In the genomic region with DNA sequence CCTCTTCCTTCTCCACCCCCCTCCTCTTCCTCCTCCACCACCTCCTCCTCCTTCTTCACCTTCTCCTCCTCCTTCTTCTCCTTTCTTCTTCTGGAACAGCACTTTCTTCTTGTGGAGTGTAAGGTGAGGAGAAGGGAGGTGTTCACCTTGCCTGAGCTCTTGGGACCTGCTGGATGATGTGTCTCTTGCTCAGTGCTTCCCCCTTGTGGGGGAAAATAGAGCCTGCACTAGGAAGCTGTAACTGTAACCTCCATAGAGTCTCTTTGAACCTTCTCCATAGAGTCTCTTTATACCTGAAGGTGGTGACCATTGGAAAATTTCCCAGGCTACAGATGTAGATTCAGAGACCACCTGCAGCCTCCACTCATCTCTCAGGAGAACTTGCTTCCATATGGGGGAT, we compare ENCODE assay signal across 17 mouse cellular contexts. TPM values are rescaled to one million over a fixed set of nuclear protein-coding genes. Genes with fewer than 3 reads are reported as not detected.
DNase-seq lines count a peak whose midpoint lies in the region; ATAC-seq and TF ChIP-seq lines count a peak whose summit lies in the region.
"Had no signal": no experiment of that assay in that cellular context is flagged by ENCODE, and none has a peak within 500 bp of the region (broad histone marks: within the 10 kb centered on the region; RNA-seq: fewer than 3 reads in every experiment).

No protein-coding gene starts in this region.

- no peak overlapping the region for H3K4me2 ChIP-seq in intestine, postnatal 0 days (replicated peaks; ENCODE audit: low read depth)
- H3K4me2 ChIP-seq in intestine, embryonic 15.5 days (replicated peaks) = no peak overlapping the region
- no peak overlapping the region for H3K4me2 ChIP-seq in liver, postnatal 0 days (ENCODE audit: low read depth, low read length)
- H3K4me2 ChIP-seq: embryonic facial prominence, embryonic 15.5 days; limb, embryonic 12.5 days had no signal

- no peak for ATAC-seq in intestine, postnatal 0 days
- no peak for ATAC-seq in intestine, embryonic 15.5 days
- no peak for ATAC-seq in liver, postnatal 0 days
- no peak for ATAC-seq in megakaryocyte-erythroid progenitor cell, adult 5-6 weeks (replicated peaks; ENCODE audit: low FRiP score, low TSS enrichment, poor library complexity, severe bottlenecking)
- ATAC-seq: hindbrain, embryonic 16.5 days had no signal

- H3K36me3 ChIP-seq in intestine, postnatal 0 days (ENCODE audit: control insufficient read depth, insufficient read depth) = no peaks in the 10 kb centered on the region
- no peaks in the 10 kb centered on the region for H3K36me3 ChIP-seq in intestine, embryonic 15.5 days
- no peaks in the 10 kb centered on the region for H3K36me3 ChIP-seq in testis, adult 2 months (ENCODE audit: control insufficient read depth, insufficient read depth, low read length)
- no peaks in the 10 kb centered on the region for H3K36me3 ChIP-seq in liver, postnatal 0 days (replicated peaks; ENCODE audit: insufficient read depth, low read length)
- H3K36me3 ChIP-seq: embryonic facial prominence, embryonic 15.5 days; heart, embryonic 10.5 days; limb, embryonic 12.5 days had no signal

- no peak for TF ChIP-seq EP300 in liver, postnatal 0 days (IDR thresholded peaks at IDR 0.05; ENCODE audit: low read depth)

- H3K27ac ChIP-seq in intestine, postnatal 0 days (ENCODE audit: low read depth, low read length) = no peak overlapping the region
- H3K27ac ChIP-seq in intestine, embryonic 15.5 days = no peak overlapping the region
- H3K27ac ChIP-seq in testis, adult 2 months (ENCODE audit: control insufficient read depth, insufficient read depth, low read depth, low read length) = no peak overlapping the region
- H3K27ac ChIP-seq in liver, postnatal 0 days (ENCODE audit: low read depth) = no peak overlapping the region
- H3K27ac ChIP-seq: embryonic facial prominence, embryonic 15.5 days; heart, embryonic 10.5 days; limb, embryonic 12.5 days had no signal

- no peak overlapping the region for H3K4me3 ChIP-seq in intestine, postnatal 0 days (ENCODE audit: low read depth, low read length)
- H3K4me3 ChIP-seq in intestine, embryonic 15.5 days (replicated peaks) = no peak overlapping the region
- H3K4me3 ChIP-seq in testis, adult 2 months (ENCODE audit: control insufficient read depth, low read depth, low read length) = no peak overlapping the region
- H3K4me3 ChIP-seq in liver, postnatal 0 days (ENCODE audit: low read depth, low read length) = no peak overlapping the region
- H3K4me3 ChIP-seq: embryonic facial prominence, embryonic 15.5 days; heart, embryonic 10.5 days; limb, embryonic 12.5 days; megakaryocyte, embryonic 14.5 days had no signal

- no peak overlapping the region for H3K9ac ChIP-seq in intestine, postnatal 0 days (ENCODE audit: low read depth, low read length)
- no peak overlapping the region for H3K9ac ChIP-seq in intestine, embryonic 15.5 days
- H3K9ac ChIP-seq in liver, postnatal 0 days (replicated peaks) = no peak overlapping the region
- H3K9ac ChIP-seq: embryonic facial prominence, embryonic 15.5 days; limb, embryonic 12.5 days had no signal

- TF ChIP-seq CTCF in intestine, postnatal 0 days (IDR thresholded peaks at IDR 0.05; ENCODE audit: low read depth) = peak; percentile 64
- TF ChIP-seq CTCF in testis, adult 2 months (IDR thresholded peaks at IDR 0.05; ENCODE audit: control insufficient read depth, insufficient read depth, insufficient replicate concordance, low read depth, low read length) = 0 out of 2 replicates have a peak, but pooled peaks have one; percentile 24
- TF ChIP-seq CTCF in liver, postnatal 0 days (IDR thresholded peaks at IDR 0.05; ENCODE audit: low read depth) = peak; percentile 58

- no peak for TF ChIP-seq POLR2A in testis, adult 2 months (IDR thresholded peaks at IDR 0.05; ENCODE audit: control insufficient read depth, low read depth, low read length)

- no peaks in the 10 kb centered on the region for H3K27me3 ChIP-seq in intestine, postnatal 0 days (replicated peaks; ENCODE audit: control insufficient read depth, insufficient read depth, low read length)
- H3K27me3 ChIP-seq in intestine, embryonic 15.5 days (replicated peaks) = no peaks in the 10 kb centered on the region
- H3K27me3 ChIP-seq in testis, adult 2 months (ENCODE audit: control insufficient read depth, insufficient read depth, low read length) = no peaks in the 10 kb centered on the region
- no peaks in the 10 kb centered on the region for H3K27me3 ChIP-seq in liver, postnatal 0 days (ENCODE audit: insufficient read depth, low read length)
- H3K27me3 ChIP-seq: embryonic facial prominence, embryonic 15.5 days; limb, embryonic 12.5 days; megakaryocyte, embryonic 14.5 days had no signal

- DNase-seq in testis, postnatal 10 days (ENCODE audit: low spot score) = no peak
- DNase-seq in NIH3T3 (ENCODE audit: low read depth) = peak; percentile 41
- peak; percentile 30 for DNase-seq in liver, postnatal 0 days
- DNase-seq in left cerebral cortex, postnatal 14 days (ENCODE audit: low spot score in 2 of 2) = no peak
- DNase-seq: right cerebral cortex, postnatal 14 days had no signal

- intact Hi-C loops in left cerebral cortex, postnatal 14 days (cut with DNase I) = no loop called here

- no peaks in the 10 kb centered on the region for H3K4me1 ChIP-seq in intestine, postnatal 0 days (replicated peaks; ENCODE audit: control insufficient read depth, insufficient read depth, low read length)
- no peaks in the 10 kb centered on the region for H3K4me1 ChIP-seq in intestine, embryonic 15.5 days (replicated peaks)
- H3K4me1 ChIP-seq in testis, adult 2 months (ENCODE audit: control insufficient read depth, insufficient read depth, low read length) = no peaks in the 10 kb centered on the region
- H3K4me1 ChIP-seq in liver, postnatal 0 days (ENCODE audit: insufficient read depth) = no peaks in the 10 kb centered on the region
- H3K4me1 ChIP-seq: embryonic facial prominence, embryonic 15.5 days; heart, embryonic 10.5 days; limb, embryonic 12.5 days; megakaryocyte, embryonic 14.5 days had no signal

- no peaks in the 10 kb centered on the region for H3K9me3 ChIP-seq in intestine, postnatal 0 days (ENCODE audit: control insufficient read depth)
- no peaks in the 10 kb centered on the region for H3K9me3 ChIP-seq in intestine, embryonic 15.5 days
- no peaks in the 10 kb centered on the region for H3K9me3 ChIP-seq in liver, postnatal 0 days (ENCODE audit: low read length)
- H3K9me3 ChIP-seq: embryonic facial prominence, embryonic 15.5 days; heart, embryonic 10.5 days; limb, embryonic 12.5 days had no signal

RNA-seq across cellular contexts. Expression of gene Spaca3, which starts 59.5 kb away (rescaled TPM):
- not detected in 2 replicates for polyA plus RNA-seq in intestine, postnatal 0 days (2015; fragmentation: Nextera tagmentation; extraction: Ambion mirVana)
- not detected in 2 replicates for polyA plus RNA-seq in intestine, embryonic 15.5 days (2015; fragmentation: Nextera tagmentation; extraction: Ambion mirVana)
- polyA plus RNA-seq in testis, adult 2 months (2012; rRNA removed) = 490 and 494 TPM in 2 replicates
- not detected in 2 replicates for polyA plus RNA-seq in liver, postnatal 0 days (2015; fragmentation: Nextera tagmentation; extraction: Ambion mirVana)
- not detected for total RNA-seq in left cerebral cortex, postnatal 14 days (2021)
- not detected in 2 replicates for total RNA-seq in megakaryocyte-erythroid progenitor cell, adult 5-6 weeks (2014; fragmentation: Nextera tagmentation)
- not detected in 2 replicates for total RNA-seq in megakaryocyte-erythroid progenitor cell, adult 5-6 weeks (2017)
- total RNA-seq: layer of hippocampus, adult 8-10 months had no signal
- polyA plus RNA-seq: embryonic facial prominence, embryonic 15.5 days; heart, embryonic 10.5 days; hindbrain, embryonic 16.5 days; limb, embryonic 12.5 days; neural tube, embryonic 11.5 days; stomach, embryonic 16.5 days had no signal

Comparison
In these comparisons a context has a peak if more than half of its experiments do, and no peak if none do; other contexts are left out.
1. DNase-seq: peak in NIH3T3 (single experiment) and liver, postnatal 0 days (single experiment); none in testis, postnatal 10 days (single experiment) and left cerebral cortex, postnatal 14 days (0 of 2).
2. RNA of gene Spaca3, which starts 59.5 kb away (polyA plus RNA-seq): 490 to 494 TPM in testis, adult 2 months; not detected in intestine, postnatal 0 days, not detected in intestine, embryonic 15.5 days and not detected in liver, postnatal 0 days; every median in the first group is over 100 times any median in the second.
3. Peak in every context shown above with its lines, with median percentiles within 50 percentile points of each other: CTCF ChIP-seq.